Mouse (Mus musculus) kidney, adult 2 months (tissue): ENCODE results near the gene Gm26938.

ENCODE experiments used
- CTCF ChIP-seq: fragments of 200-500 bp; conservative IDR thresholded peaks from 2 replicates; pipeline ENCODE4 v1.5.1; 2011; ENCODE audit warnings: low read depth, mild to moderate bottlenecking, control low read depth, low read length, moderate library complexity, mixed read lengths; ENCODE audit not compliant: insufficient read depth, insufficient read length
- POLR2A ChIP-seq: fragments of 200-500 bp; IDR thresholded peaks from one replicate; pipeline ENCODE4 v1.6.1; 2011; ENCODE audit warnings: low read depth, low read length, control low read depth

- no peak for TF ChIP-seq CTCF
- no peak for TF ChIP-seq POLR2A
Measured at GRCm38 (mm10) chr5:139792159-139792775, 33.9 kb downstream of the Gm26938 start.
